Mouse (Mus musculus): ENCODE data around the gene Zfp13. TPM values are rescaled to one million over a fixed set of nuclear protein-coding genes. Genes with fewer than 3 reads are reported as not detected.
A peak's percentile ranks its signal among the peaks of the same experiment; 100 is the strongest.

The Zfp13 gene
- polyA plus RNA-seq, 1 experiment from 2014 or later = 15.6 TPM

DNA sequence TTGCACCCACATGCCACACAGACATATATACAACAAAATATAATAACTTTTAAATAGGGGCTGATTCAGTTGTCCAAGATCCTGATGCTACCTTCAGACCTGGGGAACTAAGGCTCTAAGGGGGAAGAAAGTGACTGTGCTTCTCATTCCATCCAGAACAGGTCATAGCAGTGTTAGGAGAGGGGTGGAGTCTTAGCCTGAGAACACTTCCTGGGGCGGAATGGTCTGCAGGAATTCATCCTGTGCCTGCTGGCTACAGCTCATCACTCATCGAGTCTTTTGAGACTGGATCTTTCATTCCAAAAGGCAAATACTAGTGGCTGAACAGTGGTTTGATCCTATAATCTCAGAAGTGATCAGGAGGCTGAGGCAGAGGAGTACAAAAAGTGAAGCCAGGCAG lies 12.0 kb downstream of the Zfp13 start:
- no peak overlapping the region for H3K4me3 ChIP-seq (ENCODE audit: low read depth, low read length)

DNA sequence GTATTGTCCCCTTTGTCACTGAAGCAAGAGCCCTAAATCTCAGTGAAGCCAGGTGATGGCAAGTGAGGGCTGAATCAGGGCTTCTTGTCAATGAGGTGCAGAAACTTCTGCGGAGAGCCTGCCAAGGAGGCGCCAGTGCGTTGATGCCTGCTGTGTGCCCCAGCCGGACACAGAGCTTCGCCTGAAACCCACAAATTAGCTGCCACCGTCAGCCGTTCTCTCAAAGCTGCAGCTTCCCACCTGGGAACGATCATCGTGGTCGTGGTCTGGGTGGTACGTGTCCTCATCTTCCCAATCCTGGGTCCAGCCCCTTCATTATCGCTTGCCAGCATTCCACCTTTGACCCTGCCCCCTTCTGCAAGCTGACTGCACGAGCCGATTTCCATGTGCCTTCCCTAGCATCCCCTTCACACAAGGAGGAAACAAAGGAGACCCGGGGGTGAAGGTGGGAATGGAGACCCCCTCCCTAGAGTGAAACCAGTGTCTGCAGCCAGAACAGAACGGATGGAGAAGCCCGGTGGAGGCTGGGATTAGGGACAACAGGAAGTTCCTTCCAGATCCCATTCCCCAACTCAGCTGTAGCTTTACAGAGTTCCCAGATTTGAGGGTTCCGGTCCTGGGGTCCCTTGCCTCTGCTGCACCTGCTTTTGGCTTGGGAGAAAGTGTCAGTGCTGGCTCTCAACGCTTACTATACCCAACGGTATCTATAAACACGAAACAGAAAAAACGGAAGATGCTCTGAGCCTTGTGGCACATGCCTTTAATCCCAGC lies 13.4 kb downstream of the Zfp13 start:
- Histone ChIP-seq H3K36me3 (ENCODE audit: insufficient read depth) (peaks cover 13% of the 10 kb centered on the region; the same call in 1 of the 2 replicates), H3K4me2 (peak overlapping the region; percentile 82), H3K4me1 (ENCODE audit: insufficient read depth) (0 out of 2 replicates have a peak, but pooled peaks cover 4% of the 10 kb centered on the region), H3K27ac (ENCODE audit: low read depth) (no peak overlapping the region), H3K27me3 (ENCODE audit: insufficient read depth, low read length) (no peaks in the 10 kb centered on the region), H3K4me3 (ENCODE audit: low read depth, low read length) (peak overlapping the region; percentile 71), H3K9me3 (ENCODE audit: low read depth, low read length) (no peaks in the 10 kb centered on the region), H3K9ac (peak overlapping the region; percentile 80)
- under 1% methylated on average over 22 of the region's 22 CpGs for WGBS
- ATAC-seq (ENCODE audit: insufficient read depth) (peak; percentile 90), DNase-seq (peak; percentile 90)
- no peak for TF ChIP-seq CTCF (IDR thresholded peaks at IDR 0.05; ENCODE audit: low read depth)

More for the DNA sequence above, 12.0 kb downstream of the Zfp13 start:
- Histone ChIP-seq H3K27me3 (ENCODE audit: insufficient read depth, low read length) (no peaks in the 10 kb centered on the region), H3K9ac (no peak overlapping the region), H3K4me2 (no peak overlapping the region), H3K9me3 (ENCODE audit: low read depth, low read length) (no peaks in the 10 kb centered on the region), H3K27ac (ENCODE audit: low read depth) (no peak overlapping the region), H3K4me1 (ENCODE audit: insufficient read depth) (0 out of 2 replicates have a peak, but pooled peaks cover 6% of the 10 kb centered on the region), H3K36me3 (ENCODE audit: insufficient read depth) (0 out of 2 replicates have a peak, but pooled peaks cover 9% of the 10 kb centered on the region)
- DNase-seq = no peak
- no peak for TF ChIP-seq CTCF (IDR thresholded peaks at IDR 0.05; ENCODE audit: low read depth)
- ATAC-seq (ENCODE audit: insufficient read depth) = no peak
- 55% methylated on average over 2 of the region's 2 CpGs for WGBS

DNA sequence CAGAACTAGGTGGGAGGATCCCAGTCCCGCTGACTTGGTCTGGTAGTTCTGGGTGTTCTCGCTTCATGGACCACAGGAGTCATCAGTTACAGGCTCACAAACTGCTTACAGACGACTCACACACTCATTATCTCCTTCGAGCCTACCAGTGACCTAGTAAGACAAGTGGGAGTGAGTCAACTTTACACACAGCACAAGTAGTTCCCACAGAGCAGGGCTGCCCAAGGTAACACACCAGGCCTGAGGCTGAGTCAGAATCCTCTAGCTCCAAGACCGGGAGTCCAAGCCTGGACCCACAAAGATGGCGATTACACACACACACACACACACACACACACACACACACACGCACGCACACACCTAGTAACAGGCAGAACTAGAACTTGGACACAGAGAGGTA lies 14.5 kb downstream of the Zfp13 start:
- H3K36me3 ChIP-seq (ENCODE audit: insufficient read depth) = peaks cover 24% of the 10 kb centered on the region
- H3K27ac ChIP-seq (ENCODE audit: low read depth) = no peak overlapping the region
- H3K4me3 ChIP-seq (ENCODE audit: low read depth, low read length) = peak overlapping the region; percentile 71
- no peak for ATAC-seq (ENCODE audit: insufficient read depth)
- 0 out of 2 replicates have a peak, but pooled peaks cover 4% of the 10 kb centered on the region for H3K4me1 ChIP-seq (ENCODE audit: insufficient read depth)
- TF ChIP-seq CTCF (IDR thresholded peaks at IDR 0.05; ENCODE audit: low read depth) = no peak
- 75% methylated on average over 8 of the region's 8 CpGs for WGBS
- H3K9ac ChIP-seq = peak overlapping the region; percentile 1; the same call in 1 of the 2 replicates
- no peak for DNase-seq
- no peaks in the 10 kb centered on the region for H3K27me3 ChIP-seq (ENCODE audit: insufficient read depth, low read length)
- H3K9me3 ChIP-seq (ENCODE audit: low read depth, low read length) = no peaks in the 10 kb centered on the region
- peak overlapping the region; percentile 82 for H3K4me2 ChIP-seq

DNA sequence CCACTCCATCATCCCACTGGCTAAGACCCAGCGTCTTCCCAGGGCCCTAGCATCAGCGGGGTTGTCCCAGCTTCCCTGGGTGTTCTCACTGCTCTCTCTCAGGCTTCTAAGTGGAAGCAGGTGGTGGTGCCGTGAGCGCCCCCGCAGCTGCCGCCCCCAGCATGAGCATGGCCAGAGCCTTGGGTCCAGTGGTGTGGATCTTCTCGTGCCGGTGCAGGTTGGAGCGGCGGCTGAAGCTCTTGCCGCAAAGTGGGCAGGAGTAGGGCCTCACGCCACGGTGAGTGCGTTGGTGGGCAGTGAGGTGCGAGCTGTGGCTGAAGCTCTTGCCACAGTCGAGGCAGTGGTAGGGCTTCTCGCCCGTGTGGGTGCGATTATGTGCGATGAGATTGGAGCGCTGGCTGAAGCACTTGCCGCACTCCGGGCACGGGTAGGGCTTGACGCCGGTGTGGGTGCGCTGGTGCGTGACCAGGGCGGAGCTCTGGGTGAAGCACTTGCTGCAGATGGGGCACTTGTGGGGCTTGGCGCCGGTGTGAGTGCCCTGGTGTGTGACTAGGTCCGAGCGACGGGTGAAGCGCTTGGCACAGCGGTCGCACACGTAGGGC lies 23.2 kb downstream of the Zfp13 start:
- Histone ChIP-seq H3K9ac (no peak overlapping the region), H3K36me3 (ENCODE audit: insufficient read depth) (peaks cover 65% of the 10 kb centered on the region), H3K9me3 (ENCODE audit: low read depth, low read length) (no peaks in the 10 kb centered on the region; the same call in 1 of the 2 replicates), H3K4me1 (ENCODE audit: insufficient read depth) (no peaks in the 10 kb centered on the region), H3K4me2 (no peak overlapping the region), H3K27me3 (ENCODE audit: insufficient read depth, low read length) (no peaks in the 10 kb centered on the region), H3K4me3 (ENCODE audit: low read depth, low read length) (no peak overlapping the region), H3K27ac (ENCODE audit: low read depth) (no peak overlapping the region)
- ATAC-seq (ENCODE audit: insufficient read depth) = no peak
- 97% methylated on average over 38 of the region's 38 CpGs for WGBS
- no peak for TF ChIP-seq CTCF (IDR thresholded peaks at IDR 0.05; ENCODE audit: low read depth)
- DNase-seq = no peak

DNA sequence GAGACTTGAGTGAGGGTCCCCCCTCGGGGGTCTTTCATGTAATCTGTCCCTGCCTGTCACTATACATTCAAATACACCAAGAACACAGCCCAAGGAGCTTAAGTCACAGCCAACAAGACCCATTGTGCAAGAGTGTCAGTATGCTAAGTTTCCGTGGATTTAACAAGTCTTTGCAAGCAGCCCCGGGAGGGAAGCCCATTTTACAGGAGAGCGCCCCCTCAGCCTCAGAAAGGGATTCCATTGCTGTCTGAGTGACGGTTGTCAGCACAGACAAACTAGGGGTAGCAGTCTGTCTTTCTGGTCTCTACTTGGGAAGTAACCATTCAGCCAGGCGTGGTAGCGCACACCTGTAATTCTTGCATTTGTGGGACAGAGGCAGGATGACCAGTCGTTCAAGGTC lies 25.2 kb downstream of the Zfp13 start:
- no peaks in the 10 kb centered on the region for H3K27me3 ChIP-seq (ENCODE audit: insufficient read depth, low read length)
- no peak for ATAC-seq (ENCODE audit: insufficient read depth)
- peaks cover 46% of the 10 kb centered on the region for H3K36me3 ChIP-seq (ENCODE audit: insufficient read depth)
- no peaks in the 10 kb centered on the region for H3K4me1 ChIP-seq (ENCODE audit: insufficient read depth)
- WGBS = 93% methylated on average over 8 of the region's 8 CpGs
- no peak for DNase-seq
- H3K27ac ChIP-seq (ENCODE audit: low read depth) = no peak overlapping the region
- no peak overlapping the region for H3K9ac ChIP-seq
- H3K9me3 ChIP-seq (ENCODE audit: low read depth, low read length) = no peaks in the 10 kb centered on the region; the same call in 1 of the 2 replicates
- no peak overlapping the region for H3K4me3 ChIP-seq (ENCODE audit: low read depth, low read length)
- TF ChIP-seq CTCF (IDR thresholded peaks at IDR 0.05; ENCODE audit: low read depth) = no peak
- no peak overlapping the region for H3K4me2 ChIP-seq

DNA sequence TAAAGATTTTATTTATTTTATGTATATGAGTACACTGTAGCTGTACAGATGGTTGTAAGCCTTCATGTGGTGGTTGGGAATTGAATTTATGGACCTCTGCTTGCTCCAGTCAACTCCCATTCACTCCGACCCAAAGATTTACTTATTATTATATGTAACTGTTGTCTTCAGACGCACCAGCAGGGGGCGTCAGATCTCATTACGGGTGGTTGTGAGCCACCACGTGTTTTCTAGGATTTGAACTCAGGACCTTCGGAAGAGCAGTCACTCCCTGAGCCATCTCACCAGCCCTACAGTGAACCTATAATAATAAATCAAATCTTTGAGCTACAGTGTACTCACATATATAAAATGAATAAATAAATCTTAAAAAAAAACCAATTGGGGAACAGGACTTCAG lies 27.2 kb downstream of the Zfp13 start:
- no peaks in the 10 kb centered on the region; the same call in 1 of the 2 replicates for H3K9me3 ChIP-seq (ENCODE audit: low read depth, low read length)
- H3K27me3 ChIP-seq (ENCODE audit: insufficient read depth, low read length) = no peaks in the 10 kb centered on the region
- H3K9ac ChIP-seq = no peak overlapping the region
- WGBS = 82% methylated on average over 6 of the region's 6 CpGs
- no peak overlapping the region for H3K4me2 ChIP-seq
- no peak for DNase-seq
- peak; percentile 27; the same call in 1 of the 2 replicates for TF ChIP-seq CTCF (IDR thresholded peaks at IDR 0.05; ENCODE audit: low read depth)
- H3K4me3 ChIP-seq (ENCODE audit: low read depth, low read length) = no peak overlapping the region
- H3K36me3 ChIP-seq (ENCODE audit: insufficient read depth) = peaks cover 30% of the 10 kb centered on the region
- no peaks in the 10 kb centered on the region for H3K4me1 ChIP-seq (ENCODE audit: insufficient read depth)
- no peak overlapping the region for H3K27ac ChIP-seq (ENCODE audit: low read depth)
- no peak for ATAC-seq (ENCODE audit: insufficient read depth)

DNA sequence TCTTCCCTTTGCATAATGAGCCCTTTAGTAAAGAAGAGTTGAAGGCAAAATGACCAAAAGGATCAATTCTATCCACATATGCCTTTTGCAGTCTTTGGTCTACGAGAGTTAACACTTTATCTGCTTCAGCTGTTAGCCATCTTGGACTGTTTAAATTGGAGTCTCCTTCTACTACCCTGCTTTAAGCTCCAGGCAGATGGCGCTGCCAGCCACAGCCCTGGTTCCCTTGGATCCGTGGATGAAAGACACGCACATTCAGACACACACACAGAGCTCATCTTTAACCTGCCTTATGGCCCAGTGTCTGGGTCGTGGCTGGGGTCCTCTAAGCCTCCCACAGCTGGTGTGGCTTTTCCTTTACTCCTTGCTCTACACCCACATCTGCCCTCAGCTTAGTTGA lies 28.2 kb downstream of the Zfp13 start:
- ATAC-seq (ENCODE audit: insufficient read depth) = no peak
- Histone ChIP-seq H3K9ac (no peak overlapping the region), H3K36me3 (ENCODE audit: insufficient read depth) (peaks cover 20% of the 10 kb centered on the region), H3K4me3 (ENCODE audit: low read depth, low read length) (no peak overlapping the region), H3K27me3 (ENCODE audit: insufficient read depth, low read length) (no peaks in the 10 kb centered on the region), H3K9me3 (ENCODE audit: low read depth, low read length) (no peaks in the 10 kb centered on the region), H3K4me2 (no peak overlapping the region), H3K27ac (ENCODE audit: low read depth) (no peak overlapping the region), H3K4me1 (ENCODE audit: insufficient read depth) (no peaks in the 10 kb centered on the region)
- TF ChIP-seq CTCF (IDR thresholded peaks at IDR 0.05; ENCODE audit: low read depth) = peak; percentile 44
- peak; percentile 45 for DNase-seq
- whole genome bisulfite sequencing = 19% methylated on average over 5 of the region's 5 CpGs

Data from lung, embryonic 14.5 days (tissue).